Mouse (Mus musculus): Measurements from ENCODE around the gene Atoh8.
A peak's percentile ranks its signal among the peaks of the same experiment; 100 is the strongest.

The Atoh8 gene

DNA sequence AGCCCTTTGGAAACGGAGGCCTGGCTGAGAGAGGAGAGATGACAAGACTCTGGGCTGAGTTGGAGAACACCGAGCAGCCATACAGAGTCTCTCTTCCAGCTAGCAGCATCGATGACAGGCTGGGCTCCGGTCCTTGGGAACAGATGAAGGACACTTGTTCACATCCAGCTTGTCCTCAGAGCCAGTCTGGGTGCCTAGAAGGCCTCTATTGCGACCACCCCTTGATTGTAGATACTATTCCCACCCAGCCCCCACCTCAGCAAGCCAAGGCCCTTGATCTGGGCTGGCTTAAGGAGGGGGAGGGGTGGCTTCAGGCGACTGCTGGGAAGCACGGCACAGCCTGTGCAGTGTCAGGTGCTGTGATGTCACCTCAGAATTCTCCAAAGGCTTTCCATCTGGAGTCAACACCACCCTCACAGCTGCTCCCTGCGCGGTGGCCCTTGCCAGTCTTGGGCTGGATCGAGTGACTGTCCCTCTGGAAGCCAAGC is 19.3 kb upstream of the Atoh8 start:
- DNase-seq (ENCODE audit: low read depth, low spot score), result no peak

DNA sequence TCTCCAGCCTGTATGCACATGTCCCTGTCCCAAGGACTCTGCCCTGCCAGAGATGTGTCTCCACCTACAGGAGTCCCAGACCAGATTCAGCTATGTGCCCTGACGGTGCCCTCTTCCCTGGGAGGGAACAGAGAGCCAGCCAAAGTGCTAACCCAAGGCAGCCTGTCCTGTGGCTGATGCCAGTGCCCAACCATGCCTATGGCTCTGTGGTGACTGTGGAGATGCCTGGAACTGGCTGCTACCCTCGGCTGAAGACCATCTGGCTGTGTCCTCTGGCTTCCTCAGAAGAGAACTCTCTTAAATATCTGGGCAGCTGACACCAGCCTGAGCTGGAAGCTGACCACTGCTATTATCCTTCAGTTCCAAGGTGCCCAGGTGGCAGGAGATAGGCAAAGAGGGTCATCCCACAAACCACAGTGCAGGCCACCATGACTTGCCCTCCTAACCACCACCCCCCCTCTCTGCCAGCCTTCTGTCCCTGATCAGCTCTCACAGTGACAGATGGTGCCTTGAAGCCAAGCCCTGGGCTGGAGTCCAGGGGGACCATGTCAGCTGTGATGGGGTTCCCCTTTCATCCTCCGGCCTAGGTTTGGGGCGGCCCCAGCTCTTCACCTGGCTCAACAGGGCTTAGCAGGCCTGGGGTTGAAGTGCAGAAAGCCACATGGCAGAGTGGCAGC is 18.7 kb upstream of the Atoh8 start:
- DNase-seq (ENCODE audit: low read depth, low spot score), result peak; percentile 96

DNA sequence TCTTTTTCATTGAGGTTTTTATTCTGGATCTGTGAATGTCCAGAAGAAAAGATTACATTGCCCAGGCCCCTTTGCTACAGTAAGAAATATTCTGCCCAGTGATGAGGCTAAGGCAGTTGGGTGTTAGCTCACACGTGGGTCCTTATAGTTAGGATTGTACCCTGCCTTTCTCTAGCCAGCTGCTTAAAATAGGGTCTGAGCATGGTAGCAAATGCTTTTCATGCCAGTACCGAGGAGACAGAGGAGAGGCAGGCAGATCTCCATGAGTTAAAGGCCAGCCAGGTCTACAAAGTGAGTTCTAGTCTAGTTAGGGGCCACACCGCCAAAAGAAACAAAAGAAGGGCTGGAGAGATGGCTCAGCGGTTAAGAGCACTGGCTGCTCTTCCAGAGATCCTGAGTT is 17.8 kb upstream of the Atoh8 start:
- no peak for DNase-seq (ENCODE audit: low read depth, low spot score)

DNA sequence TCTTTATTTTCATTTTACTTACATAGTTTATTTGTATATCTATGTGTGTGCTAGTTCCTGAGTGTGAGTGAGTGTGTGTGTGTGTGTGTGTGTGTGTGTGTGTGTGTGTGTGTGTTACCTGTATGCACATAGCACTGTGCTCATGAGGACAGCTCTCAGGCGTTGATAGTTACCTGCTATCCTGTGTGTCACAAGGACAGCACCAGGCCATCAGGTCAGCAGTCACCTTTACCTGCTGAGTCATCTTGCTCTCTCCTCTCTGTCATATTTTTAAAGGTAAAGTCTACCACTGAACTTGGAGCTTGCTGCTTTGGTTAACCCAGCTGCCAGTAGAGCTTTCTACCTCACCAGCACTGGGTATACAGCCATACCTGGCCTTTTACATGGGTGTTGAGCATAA is 17.1 kb upstream of the Atoh8 start:
- DNase-seq (ENCODE audit: low read depth, low spot score), result no peak

DNA sequence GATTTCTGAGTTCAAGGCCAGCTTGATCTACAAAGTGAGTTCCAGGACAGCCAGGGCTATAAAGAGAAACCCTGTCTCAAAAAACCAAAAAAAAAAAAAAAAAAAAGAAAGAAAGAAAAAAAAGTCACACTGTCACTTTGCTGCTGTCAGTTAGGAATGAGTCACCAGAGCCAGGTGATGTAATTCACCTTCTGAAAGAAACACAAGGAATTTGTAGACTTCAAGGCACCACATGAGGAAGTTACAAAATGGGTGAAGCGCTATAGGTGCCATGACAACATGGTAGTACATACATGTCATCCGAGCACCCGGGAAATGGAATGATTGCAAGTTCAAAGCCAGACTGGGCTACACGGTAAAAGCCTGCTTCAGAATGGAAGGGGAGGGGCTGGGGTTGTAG is 14.6 kb upstream of the Atoh8 start:
- DNase-seq (ENCODE audit: low read depth, low spot score), result no peak

DNA sequence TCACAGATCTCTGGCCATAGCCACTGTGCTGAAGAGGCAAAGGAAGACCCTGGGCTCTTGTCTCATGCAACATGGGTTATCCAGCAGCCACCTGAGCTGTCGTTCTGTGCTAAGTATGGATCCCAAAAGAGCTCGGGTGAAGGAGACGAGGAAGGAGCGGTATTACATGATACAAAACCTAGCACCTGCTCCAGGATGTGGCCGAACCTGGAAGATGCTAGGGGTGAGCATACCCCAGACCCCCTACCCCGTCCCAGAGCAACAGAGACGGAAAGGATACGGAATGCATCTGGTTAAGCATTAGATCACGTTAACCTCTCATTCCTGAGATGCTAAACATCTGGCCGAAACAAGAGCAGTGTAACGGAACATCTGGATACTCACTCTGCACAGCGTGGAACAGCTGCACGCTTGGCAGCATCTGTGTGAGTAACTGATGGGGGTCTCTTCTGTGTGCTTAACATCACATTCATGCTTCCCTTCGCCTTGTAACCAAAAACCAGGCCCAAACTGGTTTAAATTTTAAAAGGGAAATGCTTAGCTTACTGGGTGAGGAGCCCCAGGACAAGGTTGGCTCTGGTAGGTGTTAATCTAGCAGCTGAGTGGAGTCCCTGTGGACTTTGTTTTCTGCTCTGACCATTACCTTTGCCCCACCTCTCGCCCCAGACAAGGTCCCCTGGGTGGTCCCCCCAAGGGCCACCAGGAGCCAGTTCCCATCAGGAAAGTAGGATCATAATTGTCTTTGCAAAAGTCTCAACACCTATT is 13.0 kb upstream of the Atoh8 start:
- no peak for DNase-seq (ENCODE audit: low read depth, low spot score)

DNA sequence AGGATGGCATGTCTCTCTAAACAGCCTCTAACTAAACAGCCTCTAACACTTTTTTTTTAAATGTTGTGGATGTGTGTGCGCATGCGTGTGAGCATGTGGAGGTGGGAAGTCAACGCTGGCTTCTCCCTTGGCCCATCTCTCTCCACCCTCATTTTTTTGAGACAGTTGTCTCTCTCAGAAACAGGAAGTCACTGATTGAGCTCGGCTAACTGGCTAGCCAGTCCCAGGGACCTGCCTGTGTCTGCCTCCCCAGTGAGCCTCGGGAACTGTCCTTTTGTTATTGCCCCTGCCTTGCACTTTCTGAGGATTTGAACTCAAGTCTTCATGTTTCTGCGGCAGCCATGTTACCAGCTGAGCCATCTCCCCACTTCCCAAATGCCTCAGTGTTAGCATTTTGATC is 10.9 kb upstream of the Atoh8 start:
- no peak for DNase-seq (ENCODE audit: low read depth, low spot score)

DNA sequence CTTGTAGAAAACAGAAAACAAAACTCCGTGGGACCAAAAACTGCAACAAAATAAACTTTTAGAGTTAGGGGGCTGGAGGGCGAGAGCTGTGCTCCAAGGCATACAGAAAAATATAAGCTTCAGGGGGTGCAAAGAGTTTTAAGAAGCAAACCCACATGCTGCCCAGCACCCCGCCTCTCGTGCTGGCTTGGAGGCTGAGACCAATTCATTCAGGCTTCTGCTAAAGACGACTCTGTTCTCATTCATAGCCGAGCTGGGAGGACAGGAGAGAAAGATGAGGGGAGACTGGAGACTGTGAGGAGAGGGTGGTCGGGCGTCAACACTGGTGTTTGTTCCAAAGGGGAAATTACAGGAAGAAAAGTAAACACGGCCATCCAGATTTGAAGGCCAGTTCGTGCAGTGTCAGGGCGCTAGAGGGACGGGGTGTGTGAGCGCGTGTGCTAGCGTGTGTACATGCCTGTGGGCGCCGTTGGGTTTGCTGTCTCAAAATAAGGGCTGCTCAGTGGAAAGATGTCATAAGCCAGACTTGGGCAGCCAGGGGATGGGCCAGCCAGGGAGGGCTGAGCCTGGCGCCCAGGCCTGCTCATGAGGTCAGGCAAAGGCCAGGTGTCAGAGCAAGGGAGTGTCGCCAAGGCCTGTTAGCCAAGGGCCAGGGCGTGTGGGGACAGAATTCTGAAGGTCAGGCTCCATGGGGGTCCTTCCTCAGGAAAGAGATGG is 9.3 kb upstream of the Atoh8 start:
- no peak for DNase-seq (ENCODE audit: low read depth, low spot score)

DNA sequence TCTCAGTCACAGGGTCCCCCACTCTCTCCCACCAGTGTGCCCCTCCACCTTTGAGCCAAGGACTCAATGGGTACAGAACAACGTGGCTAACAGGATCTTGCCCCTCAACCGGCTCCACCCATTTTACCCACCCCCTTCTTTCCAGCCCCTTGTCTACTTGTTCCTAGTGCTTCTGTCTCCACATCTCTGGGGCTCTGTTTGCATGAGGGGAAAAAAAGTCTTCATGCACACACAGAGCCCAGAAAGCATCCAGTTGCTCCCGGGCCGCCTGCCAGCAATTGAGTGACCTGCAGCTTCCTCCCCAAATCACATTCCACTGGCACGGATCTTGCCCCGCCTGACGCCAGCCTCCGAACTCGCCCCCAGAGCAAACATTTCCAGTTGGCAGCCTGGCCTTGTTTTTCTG is 8.8 kb upstream of the Atoh8 start:
- DNase-seq (ENCODE audit: low read depth, low spot score), result peak; percentile 73

DNA sequence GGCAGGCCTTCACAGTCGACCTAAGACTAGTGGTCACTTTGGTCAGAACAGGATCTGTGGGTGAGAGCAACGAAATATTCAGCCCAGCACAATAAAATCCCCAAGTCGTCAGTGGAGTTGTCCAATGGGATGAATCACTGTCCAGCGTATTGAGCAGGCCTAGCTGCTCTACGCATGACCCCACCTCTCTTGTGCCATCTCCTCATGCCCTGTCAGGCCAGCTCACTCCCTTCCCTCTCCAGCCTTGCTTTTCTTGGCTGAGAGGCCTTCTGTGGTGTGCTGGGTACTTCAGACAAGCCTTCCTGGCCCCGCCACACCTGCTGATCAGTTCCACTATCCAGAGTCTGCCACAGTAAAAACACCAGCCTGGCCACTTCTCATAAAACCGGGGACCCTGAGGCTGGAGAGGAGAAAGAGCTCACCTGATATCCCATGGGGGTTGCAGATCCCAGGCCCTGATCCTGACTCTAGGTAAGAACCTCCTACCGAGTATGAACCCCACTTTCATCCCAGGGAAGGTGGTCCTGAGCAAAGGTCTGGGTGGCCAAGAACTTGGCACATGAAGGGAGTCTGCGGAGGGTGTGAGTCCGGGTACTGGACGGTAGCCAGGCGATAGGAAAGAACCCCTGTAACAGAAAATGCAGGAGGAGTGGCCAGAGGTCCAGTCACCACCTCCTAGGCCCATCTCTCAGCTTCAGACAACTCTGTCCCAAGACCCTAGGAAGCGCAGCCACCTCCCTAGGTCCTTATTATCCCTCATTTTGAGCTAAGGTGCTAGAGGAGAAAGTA is 7.3 kb upstream of the Atoh8 start:
- no peak for DNase-seq (ENCODE audit: low read depth, low spot score)

DNA sequence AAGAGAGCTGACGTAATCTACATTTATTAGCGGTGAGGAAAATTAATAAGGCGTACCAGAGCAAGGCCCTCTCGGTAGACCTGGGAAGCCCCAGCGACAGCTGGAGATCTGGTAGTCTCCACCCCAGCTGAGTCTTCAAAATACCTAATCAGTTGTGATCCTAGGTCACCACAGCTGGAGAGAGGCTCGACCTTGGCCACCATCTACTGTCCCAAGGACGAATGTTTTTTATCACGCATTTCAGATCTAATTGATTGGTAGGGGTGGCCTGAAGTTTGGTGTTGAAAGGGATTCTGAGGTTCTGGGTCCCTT is 6.4 kb upstream of the Atoh8 start:
- no peak for DNase-seq (ENCODE audit: low read depth, low spot score)

DNA sequence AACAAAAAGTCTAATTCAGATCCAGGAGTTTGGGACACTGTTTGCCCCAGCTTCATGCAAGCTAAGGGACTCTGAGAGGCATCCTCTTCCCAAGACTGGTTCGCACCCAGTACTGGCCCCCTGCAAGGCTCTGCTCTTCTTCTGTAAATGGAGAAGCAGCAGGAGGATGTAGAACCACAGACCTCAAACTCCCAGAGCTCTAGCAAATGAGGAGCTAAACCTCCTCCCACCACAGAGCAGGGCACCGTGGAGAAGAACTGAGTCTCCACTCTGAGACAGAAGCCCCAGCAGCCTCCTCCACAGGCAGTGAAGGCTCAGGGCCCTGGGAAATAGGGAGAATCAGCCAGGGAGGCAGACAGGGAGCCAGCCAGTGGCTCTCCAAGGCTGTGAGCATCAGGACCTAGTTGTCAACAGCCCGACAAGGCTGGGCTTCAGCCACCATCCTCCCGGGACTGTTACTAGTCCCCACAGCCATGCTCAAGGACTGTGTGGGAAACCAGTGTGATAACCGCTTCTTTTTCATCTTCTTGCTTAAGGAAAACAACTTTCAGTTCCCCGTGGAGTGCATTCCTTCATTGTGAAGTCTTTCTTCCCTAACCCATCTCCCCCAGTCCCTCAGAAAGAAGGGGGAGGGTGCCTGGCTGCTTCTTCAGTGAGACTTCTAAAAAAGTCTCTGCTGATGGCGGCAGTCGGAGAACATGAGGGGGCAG is 5.9 kb upstream of the Atoh8 start:
- DNase-seq (ENCODE audit: low read depth, low spot score), result peak; percentile 49

DNA sequence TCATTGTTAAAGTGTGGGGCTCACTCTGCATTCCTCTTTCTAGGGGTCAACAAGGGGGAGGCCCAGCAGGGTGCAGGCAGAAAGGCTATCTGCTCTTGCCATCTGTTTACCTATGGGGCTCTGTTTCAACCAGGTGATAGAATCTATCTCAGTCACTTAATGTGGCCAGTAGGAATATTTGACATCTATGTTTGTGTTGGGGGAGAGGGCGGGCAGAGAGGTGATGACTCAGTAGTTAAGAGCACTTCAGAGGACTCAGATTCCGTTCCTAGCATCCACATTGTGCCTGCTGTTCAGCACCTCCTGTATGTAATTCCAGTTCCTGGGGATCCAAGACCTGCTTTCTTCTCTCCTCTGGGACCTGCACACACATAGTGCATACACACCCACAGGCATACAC is 4.7 kb upstream of the Atoh8 start:
- DNase-seq (ENCODE audit: low read depth, low spot score), result no peak

DNA sequence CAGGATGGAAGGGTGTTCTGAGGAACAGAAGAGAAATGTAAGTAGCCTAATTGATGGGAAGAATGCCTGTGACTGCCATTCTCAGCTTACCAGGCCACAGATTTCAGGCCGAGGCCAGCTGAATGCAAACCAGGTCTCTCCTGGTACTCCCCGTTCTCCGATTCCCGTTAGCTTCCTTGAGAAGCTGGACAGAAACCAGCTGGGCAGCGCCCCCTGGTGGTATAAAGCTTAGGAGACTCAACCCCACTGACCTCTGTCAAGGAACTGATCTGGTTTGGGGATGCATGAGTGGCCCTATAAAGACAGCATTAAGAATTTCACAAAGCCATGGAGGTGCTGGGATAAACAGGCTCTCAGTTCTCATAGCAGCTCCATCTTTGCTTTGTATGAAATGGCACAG is 1.7 kb upstream of the Atoh8 start:
- DNase-seq (ENCODE audit: low read depth, low spot score), result peak; percentile 93

DNA sequence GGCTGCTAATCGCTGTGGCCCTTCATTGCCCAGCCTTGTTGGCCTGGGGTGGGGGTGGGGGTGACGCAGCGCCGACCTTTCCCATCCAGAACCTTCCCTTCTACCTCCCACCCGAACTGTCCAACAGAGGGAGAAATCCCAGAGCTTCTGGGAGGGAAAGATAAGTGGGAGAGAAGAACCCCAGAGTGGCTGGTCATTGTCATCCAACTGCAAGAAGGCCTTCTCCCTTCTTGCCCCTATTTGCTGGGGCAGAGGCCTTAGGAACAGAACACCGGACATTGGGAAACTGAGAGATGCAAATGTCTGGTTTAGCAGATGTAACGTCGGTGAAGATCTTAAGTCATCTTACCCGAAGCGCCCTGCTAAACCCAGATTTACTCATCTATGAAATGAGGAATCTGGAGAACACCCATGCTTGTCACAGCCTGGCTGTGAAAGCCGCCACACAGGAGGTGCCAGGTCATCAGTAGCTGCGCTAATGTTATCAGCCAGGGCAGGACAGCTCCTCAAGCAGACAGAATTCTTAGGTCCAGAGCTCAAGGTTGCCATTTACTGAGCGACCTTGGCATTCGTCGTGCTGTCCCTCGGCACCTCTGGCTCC is 530 bp upstream of the Atoh8 start:
- DNase-seq (ENCODE audit: low read depth, low spot score), result no peak

DNA sequence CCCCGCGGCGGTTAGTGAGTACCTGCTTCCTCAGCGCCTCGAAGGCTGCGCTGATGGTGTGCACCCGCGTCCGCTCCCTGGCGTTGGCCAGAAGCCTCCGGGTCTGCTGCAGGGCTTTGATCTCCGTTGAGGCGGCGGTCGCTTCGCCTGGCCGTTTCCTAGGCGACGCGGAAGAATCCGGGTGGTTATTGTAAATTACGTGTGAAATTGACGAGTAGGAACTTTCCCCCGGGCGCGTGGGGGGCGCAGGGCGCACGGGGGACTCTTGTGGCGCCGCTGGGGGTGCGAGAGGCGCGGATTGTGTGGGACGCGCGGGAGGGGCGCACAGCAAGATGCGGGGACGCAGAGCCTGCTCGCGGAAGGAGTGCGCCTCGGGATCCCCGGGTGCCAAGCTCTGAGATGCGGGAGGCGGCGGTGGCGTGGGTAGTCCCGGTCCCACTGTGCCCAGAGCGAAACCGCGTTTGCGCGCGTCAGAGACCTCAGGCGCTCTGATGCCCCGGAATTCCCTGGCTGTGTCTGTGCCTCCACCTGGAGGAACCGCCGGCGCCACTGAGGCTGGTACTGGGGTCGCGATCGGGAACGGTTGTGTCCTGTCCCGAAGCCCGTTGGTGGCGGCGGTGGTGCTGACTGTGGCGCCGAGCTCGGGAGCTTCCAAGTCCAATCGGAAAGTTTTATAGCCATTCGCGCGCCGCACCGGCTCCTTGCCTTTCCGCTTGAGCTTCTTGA is 842 bp downstream of the Atoh8 start:
- no peak for DNase-seq (ENCODE audit: low read depth, low spot score)

DNA sequence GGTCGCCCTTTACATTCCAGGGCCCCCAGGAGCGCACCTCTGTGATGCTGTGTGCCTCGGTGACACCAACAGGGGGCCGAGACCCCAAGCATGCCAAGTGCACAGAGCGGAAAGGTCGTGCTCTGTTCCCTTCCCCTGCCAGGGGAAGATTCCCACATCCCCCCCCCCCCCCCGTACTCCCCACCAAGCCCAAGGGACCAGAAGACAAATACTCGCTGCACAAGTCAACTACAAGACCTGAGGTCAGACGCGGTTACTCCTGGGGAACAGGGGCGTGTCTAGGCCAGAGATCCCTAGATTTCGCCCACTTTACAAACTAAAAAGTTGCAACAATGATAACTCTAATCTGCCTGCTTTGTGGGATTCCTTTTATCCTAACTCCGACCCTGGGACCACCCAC is 1.4 kb downstream of the Atoh8 start:
- no peak for DNase-seq (ENCODE audit: low read depth, low spot score)

DNA sequence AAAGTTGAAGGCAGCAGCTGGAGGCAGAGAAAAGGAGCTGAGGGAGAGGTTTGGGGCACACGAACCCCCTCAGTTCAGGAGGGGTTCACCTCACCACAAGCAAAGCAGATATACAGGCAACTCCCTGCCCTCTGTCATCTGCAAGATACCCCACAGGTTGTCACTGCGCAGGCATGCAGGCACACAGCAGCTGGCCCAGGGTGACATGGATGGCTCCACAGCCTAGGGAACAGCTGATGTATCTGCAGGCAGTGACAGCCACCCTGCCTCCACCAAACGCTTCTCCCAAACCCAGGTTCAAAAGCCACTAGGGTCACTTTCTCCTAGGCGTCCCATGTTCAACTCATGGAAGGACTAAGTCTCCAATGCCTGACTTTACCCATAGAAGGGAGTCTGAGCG is 2.5 kb downstream of the Atoh8 start:
- no peak for DNase-seq (ENCODE audit: low read depth, low spot score)

DNA sequence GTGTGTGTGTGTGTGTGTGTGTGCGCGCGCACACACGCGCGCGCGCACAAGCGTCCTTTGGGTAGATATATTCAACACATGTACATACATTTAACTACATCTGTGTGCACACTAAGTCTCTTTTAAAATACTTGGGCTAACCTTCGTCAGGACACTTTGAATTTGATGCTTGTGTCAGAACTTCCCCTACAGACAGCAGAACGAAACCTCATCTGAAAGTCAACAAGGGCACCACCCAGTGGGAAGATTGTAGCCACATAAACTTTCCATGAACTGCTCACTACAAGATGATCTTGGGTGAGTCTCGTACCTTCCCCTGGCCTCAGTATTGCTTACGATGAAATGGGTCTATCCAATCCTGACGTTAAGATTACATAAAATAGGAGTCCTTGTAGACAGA is 3.0 kb downstream of the Atoh8 start:
- no peak for DNase-seq (ENCODE audit: low read depth, low spot score)

DNA sequence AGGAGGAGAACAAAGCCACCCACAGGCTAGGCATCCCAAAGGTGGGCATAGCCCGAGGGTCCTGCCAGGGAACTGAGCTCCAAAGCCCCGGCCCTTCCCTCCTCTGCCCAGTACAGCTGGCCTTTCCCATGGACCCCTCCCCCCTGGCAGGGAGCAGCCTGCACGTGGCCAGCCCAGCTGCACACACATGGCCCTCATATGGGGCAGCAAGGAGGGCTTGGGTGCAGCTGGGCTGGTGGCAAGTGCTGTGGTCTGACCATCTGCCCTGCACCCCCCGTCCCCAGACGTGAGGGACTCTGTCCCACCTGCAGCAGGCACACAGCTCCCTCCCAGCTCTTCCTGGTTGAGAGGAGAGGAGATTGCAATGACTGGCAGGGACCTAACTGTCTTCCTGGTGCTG is 4.5 kb downstream of the Atoh8 start:
- no peak for DNase-seq (ENCODE audit: low read depth, low spot score)
